Mouse (Mus musculus): ENCODE data around the gene Ptgis.
"Not testable (repeated sequence)": the region's sequence is repeated elsewhere in the genome, so short reads cannot be mapped to it uniquely, and the experiment has no call there.

The Ptgis gene

DNA sequence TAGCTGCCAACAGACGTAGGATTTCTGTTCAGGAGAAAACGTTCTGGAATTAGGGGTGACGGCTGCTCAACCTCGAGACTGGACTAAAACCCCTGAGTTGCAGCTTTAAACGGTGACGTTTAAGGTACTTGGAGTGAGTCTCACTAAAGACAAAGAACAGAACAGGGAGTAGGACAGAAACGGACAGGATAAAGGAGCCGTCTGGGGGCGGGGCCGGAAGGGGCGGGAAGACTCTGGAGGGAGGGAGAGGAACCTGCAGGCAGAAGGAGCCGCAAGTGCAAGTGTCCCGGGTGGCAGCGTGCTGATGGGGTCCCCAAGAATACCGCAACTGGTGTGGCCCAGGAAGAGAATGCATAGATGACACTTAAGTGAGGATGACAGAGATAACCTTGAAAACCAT, 9.8 kb downstream of the Ptgis start:
- DNase-seq = no peak

GRCm38 (mm10) chr2:167224937-167225336, 15.5 kb downstream of the Ptgis start:
- no peak for DNase-seq

DNA sequence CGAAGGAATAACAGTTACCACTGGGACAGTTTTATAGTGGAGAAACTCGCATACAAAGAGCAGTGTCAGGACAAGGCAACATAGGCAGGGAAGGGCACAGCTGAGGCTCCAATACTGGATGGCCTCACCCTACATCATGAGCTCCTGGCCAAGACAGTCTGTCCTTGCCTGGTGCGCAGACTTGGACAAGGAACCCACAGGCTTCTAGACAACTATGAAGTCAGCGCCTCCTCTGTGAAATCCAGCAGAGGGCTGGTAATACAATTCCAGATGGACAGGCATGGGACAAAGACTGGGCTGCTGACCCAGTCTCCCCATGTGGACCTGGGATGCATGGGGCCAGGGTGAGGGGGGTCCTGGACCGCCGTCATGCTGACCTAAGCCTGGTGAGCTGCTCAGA, 16.2 kb downstream of the Ptgis start:
- DNase-seq = no peak

DNA sequence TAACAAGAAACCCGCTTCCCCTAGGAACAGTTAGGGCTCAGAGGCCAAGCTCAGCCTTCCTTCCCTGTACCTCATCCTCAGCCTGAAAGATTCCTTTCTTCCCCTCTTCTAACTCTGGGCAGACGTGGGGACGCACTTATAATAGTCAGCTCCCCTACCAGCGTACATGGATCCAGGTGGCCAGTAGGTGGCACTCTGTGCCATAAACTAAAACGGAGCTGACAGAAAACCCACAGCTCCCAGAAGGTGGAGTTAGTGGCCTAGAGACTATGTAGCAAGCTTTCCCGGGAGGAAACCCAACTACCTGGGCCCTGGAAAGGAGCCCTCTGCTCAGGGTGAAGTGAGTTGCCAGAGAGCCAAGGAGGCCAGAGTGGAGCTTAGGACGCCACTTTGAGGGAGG, 18.3 kb downstream of the Ptgis start:
- peak; percentile 61 to 86 for DNase-seq

DNA sequence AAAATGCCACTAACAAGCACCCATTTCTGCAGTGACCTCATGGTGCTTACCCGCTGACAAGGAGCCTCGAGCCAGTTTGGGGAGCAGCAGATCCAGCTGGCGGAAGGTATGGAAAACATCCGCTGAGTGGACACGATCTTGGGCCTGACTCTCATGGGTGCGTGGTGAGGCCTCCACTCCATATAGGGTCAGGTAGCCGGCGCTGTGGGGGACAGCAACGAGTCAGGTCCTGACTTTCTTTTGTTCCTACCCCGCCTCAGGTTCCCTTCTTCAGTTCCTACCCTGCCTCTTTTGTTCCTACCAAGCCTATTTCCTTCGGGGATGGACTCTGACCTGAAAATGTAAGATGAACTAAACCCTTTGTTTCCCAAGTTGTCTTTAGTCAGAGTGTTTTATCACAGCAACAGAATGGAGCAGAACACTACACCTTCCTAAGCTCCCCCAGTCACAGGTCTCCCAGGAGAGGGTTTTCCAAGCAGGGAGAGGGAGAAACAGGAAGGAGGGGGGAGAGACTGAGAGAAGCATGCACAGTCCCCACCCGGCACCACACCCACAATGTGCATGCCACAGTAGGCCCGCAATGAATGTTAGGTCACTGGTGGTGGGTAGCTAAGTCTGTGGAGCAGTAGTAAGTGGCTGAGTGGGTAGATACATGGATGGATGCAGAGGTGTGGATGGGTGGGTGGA, 19.1 kb downstream of the Ptgis start:
- no peak for DNase-seq

- no peak for DNase-seq
Measured at GRCm38 (mm10) chr2:167220736-167221135, 19.7 kb downstream of the Ptgis start.

- peak; percentile 75 to 87 for DNase-seq
Measured at GRCm38 (mm10) chr2:167219154-167219775, 21.1 kb downstream of the Ptgis start.

DNA sequence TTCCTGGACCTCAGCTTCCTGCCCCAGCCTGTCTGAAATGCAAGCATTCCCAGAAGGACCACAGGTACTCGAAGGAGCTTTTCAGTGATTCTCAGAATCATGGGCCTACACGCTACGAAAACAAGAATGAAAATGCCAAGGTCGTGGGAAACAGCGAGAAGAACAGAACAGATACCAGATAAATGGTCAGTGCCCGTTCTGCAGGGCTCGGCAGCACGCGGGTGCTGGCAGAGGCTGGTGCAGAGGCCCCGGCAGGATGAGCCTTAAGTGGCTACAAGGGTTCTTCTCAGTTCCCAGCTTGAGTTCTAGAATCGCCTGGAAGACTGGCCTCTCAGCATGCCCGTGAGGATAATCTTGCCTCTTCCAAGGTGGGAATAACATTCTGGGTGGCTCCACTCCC, 26.7 kb downstream of the Ptgis start:
- no peak for DNase-seq

- DNase-seq = no peak
Measured at GRCm38 (mm10) chr2:167213076-167213475, 27.3 kb downstream of the Ptgis start.

- no peak for DNase-seq
Measured at GRCm38 (mm10) chr2:167212551-167212950, 27.9 kb downstream of the Ptgis start.

- no peak for DNase-seq
Measured at GRCm38 (mm10) chr2:167212089-167212488, 28.3 kb downstream of the Ptgis start.

DNA sequence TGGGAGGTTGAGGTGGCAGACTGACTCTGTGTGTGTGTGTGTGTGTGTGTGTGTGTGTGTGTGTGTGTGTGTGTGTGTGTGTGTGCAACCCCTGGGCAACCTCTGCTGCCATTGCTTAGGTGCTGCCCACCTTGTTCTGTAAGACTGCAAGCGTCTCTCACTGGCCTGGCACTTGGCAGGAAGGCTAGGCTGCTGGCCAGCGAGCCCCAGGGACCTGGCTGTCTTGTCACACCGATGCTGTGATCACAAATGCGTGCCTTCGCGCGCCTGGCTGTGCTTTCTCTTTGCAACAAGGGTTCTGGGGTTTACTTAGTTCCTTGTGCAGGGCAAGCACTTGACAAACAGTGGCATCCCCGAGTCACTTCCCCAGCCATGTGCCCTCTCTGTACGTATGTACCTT, 30.5 kb downstream of the Ptgis start:
- DNase-seq = no peak

- no peak for DNase-seq
Measured at GRCm38 (mm10) chr2:167208984-167209383, 31.4 kb downstream of the Ptgis start.

DNA sequence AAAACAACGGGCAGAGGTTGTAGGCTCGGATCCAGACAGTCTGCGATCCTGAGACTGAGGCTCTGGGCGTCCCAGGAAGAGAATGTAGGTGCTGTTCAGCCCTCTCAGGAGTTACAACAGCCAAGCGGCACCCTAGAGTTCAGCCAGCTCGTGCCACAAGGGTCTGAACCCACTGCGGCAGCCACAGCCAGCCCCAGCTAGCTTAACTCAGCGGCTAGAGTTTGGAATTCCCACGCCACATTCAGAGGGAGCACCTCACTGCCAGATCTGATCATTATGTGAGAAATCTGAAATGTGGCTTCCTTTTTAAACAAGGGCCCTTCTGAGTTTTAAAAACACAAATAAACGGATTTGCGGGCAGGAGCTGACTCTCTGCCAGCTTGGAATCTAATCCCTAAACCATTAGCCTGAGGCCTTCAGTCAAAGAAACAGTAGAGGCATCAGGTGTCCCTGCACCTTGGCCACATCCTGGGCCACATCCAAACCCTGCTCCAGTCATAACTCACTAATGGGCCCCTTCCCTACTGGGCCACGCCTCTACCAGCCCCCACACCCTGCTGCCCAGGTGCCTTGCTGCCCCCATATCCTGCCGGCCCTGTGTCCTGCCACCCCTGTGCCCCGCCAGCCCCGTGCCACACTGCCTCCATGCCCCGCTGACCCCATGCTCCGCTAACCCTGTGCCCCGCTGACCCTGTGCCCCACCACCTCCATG, 34.3 kb downstream of the Ptgis start:
- DNase-seq = no peak

DNA sequence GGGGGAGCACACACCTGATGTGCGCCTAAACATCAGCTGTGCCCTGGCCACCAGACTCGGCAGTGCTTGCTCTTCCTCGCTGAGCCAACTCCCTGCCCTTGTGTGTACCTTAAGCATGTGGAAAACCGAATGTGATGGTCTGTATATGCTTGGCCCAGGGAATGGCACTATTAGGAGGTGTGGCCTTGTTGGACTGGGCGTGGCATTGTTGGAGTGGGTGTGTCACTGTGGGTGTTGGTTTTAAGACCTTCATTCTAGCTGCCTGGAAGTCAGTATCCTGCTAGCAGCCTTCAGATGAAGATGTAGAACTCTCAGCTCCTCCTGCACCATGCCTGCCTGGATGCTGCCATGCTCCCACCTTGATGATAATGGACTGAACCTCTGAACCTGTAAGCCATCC, 35.7 kb downstream of the Ptgis start:
- DNase-seq = not testable (repeated sequence)

DNA sequence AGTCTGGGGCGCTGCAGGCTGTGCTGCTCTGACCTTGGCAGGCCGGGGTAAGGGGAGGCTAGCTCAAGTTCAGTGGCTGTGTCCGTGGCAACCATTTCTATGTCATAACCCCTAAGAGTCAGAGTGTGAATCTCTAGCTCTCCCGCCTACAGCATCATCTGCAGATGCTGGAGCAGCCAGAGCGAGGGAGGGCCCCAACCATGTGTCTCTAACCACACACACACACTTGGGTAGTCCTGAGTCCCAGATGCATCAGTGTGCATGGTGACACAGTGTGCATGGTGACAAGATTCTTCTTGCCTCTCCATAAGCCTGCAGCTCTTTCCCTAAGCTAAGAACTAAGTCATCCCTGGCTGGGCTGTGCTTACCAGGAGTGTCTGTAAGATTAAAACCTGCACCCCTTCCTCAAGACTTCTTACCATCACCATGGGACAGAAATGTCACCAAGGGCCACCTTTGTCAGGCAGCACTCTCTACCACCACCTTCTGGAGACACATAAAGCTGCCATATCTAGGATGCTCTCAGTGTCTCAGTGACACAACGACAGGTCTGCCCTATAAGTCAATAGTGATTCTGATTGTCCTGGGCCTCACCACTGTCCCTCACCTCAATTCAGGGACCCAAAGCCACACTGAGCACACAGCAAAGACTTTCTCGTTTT, 36.8 kb downstream of the Ptgis start:
- no peak for DNase-seq

DNA sequence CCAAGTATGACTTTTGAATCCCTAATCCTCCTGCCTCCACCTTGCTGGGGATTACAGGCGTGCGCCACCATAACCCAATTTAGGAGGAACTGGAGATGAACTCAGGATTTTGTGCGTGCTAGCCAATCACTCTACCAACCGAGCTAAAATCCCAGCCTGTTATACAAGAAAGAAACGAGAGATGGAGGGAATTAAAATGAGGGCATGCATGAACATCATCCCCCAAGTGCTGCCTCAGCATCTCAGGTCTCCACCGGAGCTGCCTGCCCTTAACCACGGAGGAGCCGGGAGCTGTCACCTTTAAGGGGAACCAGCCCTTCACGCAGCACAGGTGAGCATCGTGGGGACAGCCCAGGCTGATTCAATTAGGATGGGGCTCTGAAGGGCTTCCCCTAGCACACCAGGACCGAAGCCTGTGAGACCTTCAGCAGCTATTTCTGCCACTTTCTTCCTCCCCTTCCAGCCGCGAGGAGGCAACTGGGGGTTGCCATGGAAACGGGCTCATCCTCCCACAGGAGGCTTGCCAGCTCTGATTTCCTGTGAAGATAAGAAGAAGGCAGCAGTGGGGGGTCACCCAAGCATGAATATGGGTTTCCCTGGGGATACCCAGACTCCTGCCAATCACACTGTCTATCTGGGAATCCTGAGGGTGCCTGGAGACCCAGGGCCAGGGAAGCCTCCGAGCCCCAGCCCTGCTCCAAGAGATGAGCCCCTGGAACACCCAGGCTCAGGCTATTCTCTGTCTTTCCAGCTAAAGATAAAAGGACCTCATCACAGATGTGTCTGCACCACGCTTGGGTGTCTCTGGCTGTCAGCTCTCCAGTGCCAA, 38.7 kb downstream of the Ptgis start:
- DNase-seq = no peak

- DNase-seq = no peak
Measured at GRCm38 (mm10) chr2:167198660-167199427, 41.6 kb downstream of the Ptgis start.

GRCm38 (mm10) chr2:167193361-167193760, 47.0 kb downstream of the Ptgis start:
- no peak for DNase-seq

- peak; percentile 24 to 62 for DNase-seq
Measured at GRCm38 (mm10) chr2:167190076-167190399, 50.4 kb downstream of the Ptgis start, which contains the start of gene Kcnb1. Kcnb1 (minus strand) TSS chr2:167190155.

DNA sequence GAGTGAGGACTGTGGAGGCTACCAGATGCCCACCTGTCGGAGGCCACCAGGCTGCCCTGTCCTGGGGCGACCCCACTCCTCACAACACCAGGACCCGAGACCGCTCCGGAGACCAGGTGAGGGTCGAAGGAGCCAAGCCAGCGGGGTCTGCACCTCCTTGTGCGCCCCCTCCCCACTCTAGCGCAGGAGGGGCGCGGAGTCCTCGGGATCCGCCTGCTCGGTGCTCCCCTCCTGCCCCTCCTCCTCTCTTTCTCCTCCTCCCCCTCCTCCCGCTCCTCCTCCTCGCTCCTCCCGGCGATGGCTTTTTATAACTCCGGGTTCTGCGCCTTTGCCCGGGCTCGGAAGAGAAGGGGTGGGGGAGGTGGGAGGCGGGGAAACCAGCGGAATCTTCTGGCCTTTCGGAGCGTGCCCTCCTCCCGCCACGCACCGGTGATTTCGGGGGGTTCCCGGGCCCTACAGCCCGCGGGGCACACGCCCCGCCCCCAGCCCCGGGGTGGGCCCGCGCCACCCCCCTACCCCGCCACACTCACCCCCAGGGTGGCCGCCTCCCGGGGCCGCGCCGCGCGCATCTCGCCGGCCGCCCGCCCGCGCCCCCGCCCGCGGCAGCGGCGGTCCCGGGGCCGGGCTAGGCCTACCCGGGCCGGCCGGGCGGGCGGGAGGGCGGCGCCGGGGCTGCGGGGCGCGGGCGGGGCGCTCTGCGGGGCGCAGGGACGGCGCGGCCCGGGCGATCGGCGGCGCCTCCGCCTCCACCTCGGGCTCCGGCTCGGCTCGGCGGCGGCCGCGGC, 50.9 kb downstream of the Ptgis start:
- peak; percentile 13 to 30 for DNase-seq

Measured in kidney, adult 8-10 months (tissue).